Mouse (Mus musculus) bone marrow macrophage, adult 2 months (primary cell): ENCODE measurements around the gene Bhlhe23.

Source experiments
- CTCF ChIP-seq: IDR thresholded peaks from 2 replicates; pipeline ENCODE4 v1.5.1; 2012; ENCODE audit warnings: low read depth, mild to moderate bottlenecking, low read length, moderate library complexity
- POLR2A ChIP-seq: IDR thresholded peaks from 2 replicates; pipeline ENCODE4 v1.6.1; 2012; ENCODE audit warnings: mild to moderate bottlenecking, low read depth, low read length, borderline replicate concordance

DNA sequence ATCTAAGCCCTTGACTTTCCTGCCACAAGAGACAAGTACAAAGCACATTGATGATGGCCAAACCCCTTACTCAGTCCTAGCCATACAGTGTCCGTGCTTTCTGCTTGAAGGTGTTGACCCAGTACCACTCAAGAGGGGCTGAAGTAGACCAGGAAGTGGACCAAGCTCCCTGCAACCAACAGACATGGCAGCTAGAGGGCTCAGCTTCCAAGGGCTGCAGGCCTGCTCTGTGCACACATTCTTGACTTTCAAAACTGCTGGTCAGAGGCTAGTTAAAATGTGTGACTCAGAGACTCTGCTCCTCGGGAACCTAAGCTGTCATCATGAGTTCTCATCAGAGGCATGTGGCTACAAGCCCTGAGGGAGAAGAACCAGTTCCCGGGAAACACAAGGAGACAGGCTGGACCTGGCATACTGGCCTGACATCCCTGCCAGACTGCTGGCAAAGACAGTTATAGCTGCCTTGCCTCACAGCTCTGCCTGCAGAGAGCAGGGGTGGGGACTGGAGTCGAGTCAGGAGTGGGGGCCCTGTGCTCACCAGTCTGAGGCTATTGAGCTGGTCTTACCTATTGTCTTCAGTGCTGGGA is 37.4 kb upstream of the Bhlhe23 start:
- TF ChIP-seq POLR2A: no peak
- TF ChIP-seq CTCF: no peak
